Mouse (Mus musculus) left cerebral cortex, postnatal 4 days (tissue): ENCODE results near the gene Cdk14. TPM values are rescaled to one million over a fixed set of nuclear protein-coding genes. Genes with fewer than 3 reads are reported as not detected.

Experiments used
- DNase-seq: peaks from one replicate; pipeline ENCODE4 v3.0.0-alpha.2; 2022
- intact Hi-C: fragments of 180-260 bp; cut with DNase I; formaldehyde crosslinking; loops from one replicate; pipeline ENCODE4 v1.15.1; 2025
- total RNA-seq, 2 experiments: library from RNA; stranded (reverse); gene quantifications; 2 replicates each; pipeline ENCODE4 v1.2.3; 2021

Cdk14 gene
- total RNA-seq, 2 experiments from 2014 or later: 84.2 to 92.2 TPM

- intact Hi-C loops: no loop called here
- no peak for DNase-seq
Measured at GRCm38 (mm10) chr5:5012521-5013346, 407.4 kb downstream of the Cdk14 start.

- no peak for DNase-seq
- intact Hi-C loops: no loop called here
Measured at GRCm38 (mm10) chr5:5008153-5008745, 411.9 kb downstream of the Cdk14 start.

- no peak for DNase-seq
- intact Hi-C loops: no loop called here
Measured at GRCm38 (mm10) chr5:5007489-5008152, 412.5 kb downstream of the Cdk14 start.

- no peak for DNase-seq
- intact Hi-C loops: no loop called here
Measured at GRCm38 (mm10) chr5:5005633-5006032, 414.5 kb downstream of the Cdk14 start.

- DNase-seq: no peak
- intact Hi-C loops: no loop called here
Measured at GRCm38 (mm10) chr5:5004740-5005139, 415.4 kb downstream of the Cdk14 start.

- intact Hi-C loops: no loop called here
- peak; percentile 59 for DNase-seq
Measured at GRCm38 (mm10) chr5:4993192-4993601, 426.9 kb downstream of the Cdk14 start.

- DNase-seq: no peak
- intact Hi-C loops: no loop called here
Measured at GRCm38 (mm10) chr5:4991023-4991422, 429.1 kb downstream of the Cdk14 start.

- intact Hi-C loops: no loop called here
- no peak for DNase-seq
Measured at GRCm38 (mm10) chr5:4990237-4990636, 429.9 kb downstream of the Cdk14 start.

GRCm38 (mm10) chr5:4986181-4986580 lies 433.9 kb downstream of the Cdk14 start:
- intact Hi-C loops: no loop called here
- no peak for DNase-seq

GRCm38 (mm10) chr5:4979551-4979950 lies 440.6 kb downstream of the Cdk14 start:
- intact Hi-C loops: no loop called here
- no peak for DNase-seq

- no peak for DNase-seq
- intact Hi-C loops: no loop called here
Measured at GRCm38 (mm10) chr5:4973408-4973807, 446.7 kb downstream of the Cdk14 start.

- DNase-seq: peak; percentile 68
- intact Hi-C loops: loop anchor here (5.0 to 10.0 kb wide), 3 partner anchors 305 to 520 kb away; no protein-coding TSS in a partner anchor
Measured at GRCm38 (mm10) chr5:4962063-4962610, 458.0 kb downstream of the Cdk14 start.

GRCm38 (mm10) chr5:4961636-4962035 lies 458.5 kb downstream of the Cdk14 start:
- no peak for DNase-seq
- intact Hi-C loops: loop anchor here (5.0 to 10.0 kb wide), 3 partner anchors 306 to 521 kb away; no protein-coding TSS in a partner anchor

- no peak for DNase-seq
- intact Hi-C loops: no loop called here
Measured at GRCm38 (mm10) chr5:4959446-4959845, 460.7 kb downstream of the Cdk14 start.

GRCm38 (mm10) chr5:4955993-4956392 lies 464.1 kb downstream of the Cdk14 start:
- no peak for DNase-seq
- intact Hi-C loops: no loop called here

GRCm38 (mm10) chr5:4955392-4955791 lies 464.7 kb downstream of the Cdk14 start:
- intact Hi-C loops: no loop called here
- DNase-seq: no peak

GRCm38 (mm10) chr5:4949433-4949832 lies 470.7 kb downstream of the Cdk14 start:
- no peak for DNase-seq
- intact Hi-C loops: loop anchor here (10.0 kb wide), 1 partner anchor 685 kb away; no protein-coding TSS in a partner anchor

- intact Hi-C loops: loop anchor here (10.0 kb wide), 1 partner anchor 684 kb away; no protein-coding TSS in a partner anchor
- no peak for DNase-seq
Measured at GRCm38 (mm10) chr5:4948090-4948954, 471.8 kb downstream of the Cdk14 start.

- intact Hi-C loops: no loop called here
- no peak for DNase-seq
Measured at GRCm38 (mm10) chr5:4935131-4935530, 485.0 kb downstream of the Cdk14 start.

GRCm38 (mm10) chr5:4934491-4934890 lies 485.6 kb downstream of the Cdk14 start:
- intact Hi-C loops: no loop called here

More at GRCm38 (mm10) chr5:4934491-4934890, 485.6 kb downstream of the Cdk14 start:
- no peak for DNase-seq
